Mouse (Mus musculus): ENCODE measurements at regions not wholly inside any gene's neighbourhood (a gene's known extent, or its start where the extent isn't known, plus 50 kb on each side); places are given as distances from the start of the nearest gene placed in this dataset.
A peak's percentile ranks its signal among the peaks of the same experiment; 100 is the strongest.

GRCm38 (mm10) chr13:43864153-43864861, 79.7 kb downstream of the Cd83 start:
- WGBS = 2% methylated on average over 35 of the region's 35 CpGs
- peak overlapping the region; percentile 71 for H3K9ac ChIP-seq (ENCODE audit: low read length)
- H3K4me3 ChIP-seq (ENCODE audit: control insufficient read depth in 1 of 2, insufficient read depth in 1 of 2, low read depth in 1 of 2, low read length in 2 of 2) = peak overlapping the region; percentile 28 to 44
- peak overlapping the region; percentile 76 to 82 for H3K27ac ChIP-seq (replicated peaks in 1 of 2; ENCODE audit: control insufficient read depth in 1 of 2, insufficient read depth in 1 of 2, low read depth in 2 of 2, low read length in 2 of 2)
- no peaks in the 10 kb centered on the region for H3K27me3 ChIP-seq (ENCODE audit: control insufficient read depth, insufficient read depth, low read length)
- H3K4me2 ChIP-seq (ENCODE audit: low read length) = peak overlapping the region; percentile 73
- peaks cover 14 to 15% of the 10 kb centered on the region in 2 experiments for H3K4me1 ChIP-seq (ENCODE audit: control insufficient read depth in 2 of 2, insufficient read depth in 2 of 2, low read length in 2 of 2)
- H3K36me3 ChIP-seq (ENCODE audit: control insufficient read depth, insufficient read depth, low read length) = no peaks in the 10 kb centered on the region
- ATAC-seq (ENCODE audit: insufficient number of reproducible peaks, insufficient read depth, low FRiP score, low read depth) = peak; percentile 99
- no peaks in the 10 kb centered on the region for H3K9me3 ChIP-seq (ENCODE audit: control insufficient read depth, low read length)

DNA sequence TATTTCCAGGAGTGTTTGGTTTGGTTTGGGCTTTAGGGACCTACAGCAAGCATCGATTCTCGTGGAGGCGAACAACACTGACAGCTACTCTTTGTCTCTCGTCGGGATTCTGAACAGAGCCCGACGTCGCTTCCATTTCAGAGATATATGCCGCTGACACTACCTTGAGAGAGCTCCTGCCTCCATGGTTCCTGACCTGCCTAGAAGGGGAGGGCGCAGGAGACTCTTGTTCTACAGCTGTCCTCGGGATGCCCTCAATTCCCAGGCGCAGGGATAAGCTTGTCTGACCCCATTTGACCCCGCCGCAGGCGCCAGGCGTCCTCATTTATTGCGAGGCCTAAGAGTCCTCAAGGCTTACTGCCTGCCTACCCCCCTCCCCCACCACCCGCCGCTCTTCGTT, 80.5 kb downstream of the Cd83 start:
- ATAC-seq (ENCODE audit: insufficient number of reproducible peaks, insufficient read depth, low FRiP score, low read depth) = peak; percentile 5; the same call in 1 of the 2 replicates
- Histone ChIP-seq H3K27ac (replicated peaks in 1 of 2; ENCODE audit: control insufficient read depth in 1 of 2, insufficient read depth in 1 of 2, low read depth in 2 of 2, low read length in 2 of 2) (peak overlapping the region; percentile 41 to 46; a peak in 3 of 4 replicates), H3K36me3 (ENCODE audit: control insufficient read depth, insufficient read depth, low read length) (no peaks in the 10 kb centered on the region), H3K4me3 (ENCODE audit: control insufficient read depth in 1 of 2, insufficient read depth in 1 of 2, low read depth in 1 of 2, low read length in 2 of 2) (peak overlapping the region; percentile 17 to 33), H3K4me2 (ENCODE audit: low read length) (peak overlapping the region; percentile 73), H3K4me1 (ENCODE audit: control insufficient read depth in 2 of 2, insufficient read depth in 2 of 2, low read length in 2 of 2) (peaks cover 14 to 15% of the 10 kb centered on the region in 2 experiments), H3K9ac (ENCODE audit: low read length) (peak overlapping the region; percentile 71), H3K9me3 (ENCODE audit: control insufficient read depth, low read length) (no peaks in the 10 kb centered on the region), H3K27me3 (ENCODE audit: control insufficient read depth, insufficient read depth, low read length) (no peaks in the 10 kb centered on the region)
- WGBS = 2% methylated on average over 20 of the region's 20 CpGs

DNA sequence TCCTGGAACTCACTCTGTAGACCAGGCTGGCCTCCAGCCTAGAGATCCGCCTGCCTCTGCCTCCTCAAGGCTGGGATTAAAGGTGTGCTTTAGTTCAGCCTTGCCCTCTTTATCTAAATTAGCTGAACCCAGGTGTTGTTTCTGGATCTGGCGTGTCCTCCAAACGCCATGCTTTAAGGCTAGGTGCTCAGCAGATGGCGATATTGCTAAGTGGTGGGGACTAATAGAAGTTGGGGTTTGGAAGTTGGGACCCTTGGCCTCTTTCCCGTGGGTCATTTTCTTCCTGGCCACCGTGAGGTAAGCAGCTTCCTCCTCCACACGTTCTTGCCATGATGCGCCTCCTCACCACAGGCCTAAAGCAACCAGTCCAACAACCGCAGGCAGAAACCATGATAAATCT, 91.3 kb downstream of the Cd83 start:
- Histone ChIP-seq H3K4me3 (ENCODE audit: control insufficient read depth in 1 of 2, insufficient read depth in 1 of 2, low read depth in 1 of 2, low read length in 2 of 2) (no peak overlapping the region), H3K4me2 (ENCODE audit: low read length) (no peak overlapping the region), H3K4me1 (ENCODE audit: control insufficient read depth in 2 of 2, insufficient read depth in 2 of 2, low read length in 2 of 2) (peaks cover 8% of the 10 kb centered on the region in 2 experiments), H3K27ac (replicated peaks in 1 of 2; ENCODE audit: control insufficient read depth in 1 of 2, insufficient read depth in 1 of 2, low read depth in 2 of 2, low read length in 2 of 2) (no peak overlapping the region), H3K9ac (ENCODE audit: low read length) (no peak overlapping the region), H3K9me3 (ENCODE audit: control insufficient read depth, low read length) (no peaks in the 10 kb centered on the region), H3K36me3 (ENCODE audit: control insufficient read depth, insufficient read depth, low read length) (no peaks in the 10 kb centered on the region), H3K27me3 (ENCODE audit: control insufficient read depth, insufficient read depth, low read length) (no peaks in the 10 kb centered on the region)
- 82% methylated on average over 9 of the region's 9 CpGs for WGBS
- ATAC-seq (ENCODE audit: insufficient number of reproducible peaks, insufficient read depth, low FRiP score, low read depth) = no peak

DNA sequence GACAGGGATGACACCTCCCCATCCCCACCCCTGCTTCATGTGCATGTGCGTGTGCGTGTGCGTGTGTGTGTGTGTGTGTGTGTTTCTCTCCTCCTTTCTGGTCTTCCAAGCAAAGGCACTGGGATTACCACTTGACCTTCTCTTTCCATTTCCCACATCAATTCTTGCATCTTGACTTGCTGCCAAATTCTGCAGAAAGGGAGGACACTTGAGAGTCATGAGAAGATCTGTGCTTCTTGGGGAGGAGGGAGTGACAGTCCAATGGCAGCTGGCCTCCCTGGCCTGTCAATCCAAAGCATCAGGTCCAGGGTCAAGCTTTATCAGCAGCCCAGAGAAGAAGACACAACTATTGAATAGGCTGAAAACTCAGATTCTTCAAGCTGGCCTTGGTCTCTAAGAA, 102.7 kb downstream of the Cd83 start:
- Histone ChIP-seq H3K9ac (ENCODE audit: low read length) (no peak overlapping the region), H3K4me2 (ENCODE audit: low read length) (no peak overlapping the region), H3K36me3 (ENCODE audit: control insufficient read depth, insufficient read depth, low read length) (no peaks in the 10 kb centered on the region), H3K4me3 (ENCODE audit: control insufficient read depth in 1 of 2, insufficient read depth in 1 of 2, low read depth in 1 of 2, low read length in 2 of 2) (no peak overlapping the region), H3K27ac (replicated peaks in 1 of 2; ENCODE audit: control insufficient read depth in 1 of 2, insufficient read depth in 1 of 2, low read depth in 2 of 2, low read length in 2 of 2) (no peak overlapping the region), H3K9me3 (ENCODE audit: control insufficient read depth, low read length) (peaks cover 8% of the 10 kb centered on the region), H3K4me1 (ENCODE audit: control insufficient read depth in 2 of 2, insufficient read depth in 2 of 2, low read length in 2 of 2) (no peaks in the 10 kb centered on the region), H3K27me3 (ENCODE audit: control insufficient read depth, insufficient read depth, low read length) (no peaks in the 10 kb centered on the region)
- 93% methylated on average over 3 of the region's 3 CpGs for WGBS
- ATAC-seq (ENCODE audit: insufficient number of reproducible peaks, insufficient read depth, low FRiP score, low read depth) = no peak

DNA sequence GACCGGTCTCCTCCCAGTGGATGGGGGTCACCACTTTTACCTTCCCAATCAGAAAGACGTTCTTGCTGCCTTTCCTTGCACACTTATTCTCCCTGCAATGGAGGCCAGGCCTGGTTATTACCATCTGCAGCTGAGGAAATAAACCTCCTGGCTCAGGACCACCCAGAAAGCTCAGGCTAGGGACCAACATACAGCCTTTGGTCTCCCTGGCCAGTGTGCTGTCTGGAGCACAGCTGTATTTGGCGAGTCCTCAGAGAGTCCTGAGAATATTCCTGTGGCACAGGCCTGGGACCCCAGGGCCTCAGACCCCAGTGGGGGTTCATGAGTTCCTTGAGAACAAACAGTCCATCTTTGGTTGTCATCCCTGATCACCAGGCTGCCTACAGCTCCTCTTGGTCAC, 107.4 kb downstream of the Cd83 start:
- H3K36me3 ChIP-seq (ENCODE audit: control insufficient read depth, insufficient read depth, low read length) = no peaks in the 10 kb centered on the region
- no peak overlapping the region for H3K27ac ChIP-seq (replicated peaks in 1 of 2; ENCODE audit: control insufficient read depth in 1 of 2, insufficient read depth in 1 of 2, low read depth in 2 of 2, low read length in 2 of 2)
- H3K9me3 ChIP-seq (ENCODE audit: control insufficient read depth, low read length) = peaks cover 8% of the 10 kb centered on the region
- H3K4me2 ChIP-seq (ENCODE audit: low read length) = no peak overlapping the region
- ATAC-seq (ENCODE audit: insufficient number of reproducible peaks, insufficient read depth, low FRiP score, low read depth) = no peak
- no peaks in the 10 kb centered on the region for H3K27me3 ChIP-seq (ENCODE audit: control insufficient read depth, insufficient read depth, low read length)
- no peak overlapping the region for H3K4me3 ChIP-seq (ENCODE audit: control insufficient read depth in 1 of 2, insufficient read depth in 1 of 2, low read depth in 1 of 2, low read length in 2 of 2)
- H3K9ac ChIP-seq (ENCODE audit: low read length) = no peak overlapping the region
- 87% methylated on average over 3 of the region's 3 CpGs for WGBS
- no peaks in the 10 kb centered on the region for H3K4me1 ChIP-seq (ENCODE audit: control insufficient read depth in 2 of 2, insufficient read depth in 2 of 2, low read length in 2 of 2)

DNA sequence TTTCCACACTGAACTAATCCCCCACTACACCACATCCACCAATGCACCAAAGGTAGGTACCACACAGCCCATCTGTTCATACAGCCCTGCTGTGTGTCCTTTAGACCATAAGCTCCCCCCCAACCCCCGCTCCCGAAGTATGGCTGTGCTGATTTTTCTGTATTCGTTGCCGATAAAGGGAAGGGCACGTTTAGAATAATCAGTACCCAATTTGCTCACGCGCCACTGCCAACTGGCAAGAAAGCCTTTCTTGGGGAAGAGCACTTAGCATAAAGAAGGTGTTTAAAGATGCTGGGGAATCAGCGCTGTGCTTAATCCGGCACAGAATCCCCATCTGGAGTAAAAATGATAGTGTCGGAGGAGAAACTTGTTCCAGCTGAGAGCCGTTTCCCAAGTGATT, 111.4 kb downstream of the Cd83 start:
- Histone ChIP-seq H3K27ac (replicated peaks in 1 of 2; ENCODE audit: control insufficient read depth in 1 of 2, insufficient read depth in 1 of 2, low read depth in 2 of 2, low read length in 2 of 2) (no peak overlapping the region), H3K9me3 (ENCODE audit: control insufficient read depth, low read length) (no peaks in the 10 kb centered on the region), H3K4me2 (ENCODE audit: low read length) (no peak overlapping the region), H3K36me3 (ENCODE audit: control insufficient read depth, insufficient read depth, low read length) (no peaks in the 10 kb centered on the region), H3K9ac (ENCODE audit: low read length) (no peak overlapping the region), H3K4me3 (ENCODE audit: control insufficient read depth in 1 of 2, insufficient read depth in 1 of 2, low read depth in 1 of 2, low read length in 2 of 2) (no peak overlapping the region), H3K4me1 (ENCODE audit: control insufficient read depth in 2 of 2, insufficient read depth in 2 of 2, low read length in 2 of 2) (0 out of 4 replicates have a peak, but pooled peaks cover 0 to under 1% of the 10 kb centered on the region in 2 experiments), H3K27me3 (ENCODE audit: control insufficient read depth, insufficient read depth, low read length) (no peaks in the 10 kb centered on the region)
- WGBS = 79% methylated on average over 11 of the region's 11 CpGs
- ATAC-seq (ENCODE audit: insufficient number of reproducible peaks, insufficient read depth, low FRiP score, low read depth) = no peak

DNA sequence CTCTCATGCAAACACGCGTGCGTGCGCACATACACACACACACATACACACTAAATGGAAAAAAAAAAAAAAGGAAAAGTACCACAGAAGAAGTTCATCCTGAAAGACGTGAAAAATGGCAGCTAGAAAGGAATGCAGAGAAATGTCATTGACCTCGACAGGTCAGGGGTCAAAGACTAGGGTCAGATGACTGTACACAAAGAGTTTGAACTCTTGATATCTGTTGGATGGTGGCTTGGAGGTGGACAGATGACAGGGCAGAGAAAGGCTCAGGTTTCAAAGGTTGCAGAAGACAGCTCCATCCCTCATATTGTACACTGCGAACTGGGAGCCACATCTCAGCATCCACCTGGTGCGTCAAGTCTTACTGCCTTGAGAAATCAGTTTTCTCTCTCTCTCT, 112.5 kb downstream of the Cd83 start:
- 0 out of 2 replicates have a peak, but pooled peaks cover 3% of the 10 kb centered on the region for H3K9me3 ChIP-seq (ENCODE audit: control insufficient read depth, low read length)
- no peaks in the 10 kb centered on the region for H3K27me3 ChIP-seq (ENCODE audit: control insufficient read depth, insufficient read depth, low read length)
- no peak overlapping the region for H3K4me3 ChIP-seq (ENCODE audit: control insufficient read depth in 1 of 2, insufficient read depth in 1 of 2, low read depth in 1 of 2, low read length in 2 of 2)
- 86% methylated on average over 8 of the region's 8 CpGs for WGBS
- 0 out of 4 replicates have a peak, but pooled peaks cover 0 to 2% of the 10 kb centered on the region in 2 experiments for H3K4me1 ChIP-seq (ENCODE audit: control insufficient read depth in 2 of 2, insufficient read depth in 2 of 2, low read length in 2 of 2)
- no peak overlapping the region for H3K4me2 ChIP-seq (ENCODE audit: low read length)
- no peak overlapping the region for H3K9ac ChIP-seq (ENCODE audit: low read length)
- no peak for ATAC-seq (ENCODE audit: insufficient number of reproducible peaks, insufficient read depth, low FRiP score, low read depth)
- H3K36me3 ChIP-seq (ENCODE audit: control insufficient read depth, insufficient read depth, low read length) = no peaks in the 10 kb centered on the region
- H3K27ac ChIP-seq (replicated peaks in 1 of 2; ENCODE audit: control insufficient read depth in 1 of 2, insufficient read depth in 1 of 2, low read depth in 2 of 2, low read length in 2 of 2) = no peak overlapping the region
